Mouse (Mus musculus) thymus, postnatal 0 days (tissue): ENCODE results near the gene Pacsin2. TPM values are rescaled to one million over a fixed set of nuclear protein-coding genes. Genes with fewer than 3 reads are reported as not detected.
A peak's percentile ranks its signal among the peaks of the same experiment; 100 is the strongest.
"Not testable (repeated sequence)": the region's sequence is repeated elsewhere in the genome, so short reads cannot be mapped to it uniquely, and the experiment has no call there.

Experiments
- DNase-seq: peaks from one replicate; pipeline ENCODE4 v3.0.0-alpha.2; 2015; ENCODE audit warnings: low spot score
- polyA plus RNA-seq: library from polyadenylated mRNA; unstranded; fragments of >200 nt; fragmentation: Nextera tagmentation; extraction: Ambion mirVana; gene quantifications from 2 replicates; pipeline ENCODE4 v1.2.1, GENCODE M21; 2015

The Pacsin2 gene
- polyA plus RNA-seq, 1 experiment from 2014 or later = 24.8 TPM

- DNase-seq = no peak
Observed at GRCm38 (mm10) chr15:83382467-83382866, 81.9 kb downstream of the Pacsin2 start.

- no peak for DNase-seq
Observed at GRCm38 (mm10) chr15:83377153-83377552, 87.3 kb downstream of the Pacsin2 start.

DNA sequence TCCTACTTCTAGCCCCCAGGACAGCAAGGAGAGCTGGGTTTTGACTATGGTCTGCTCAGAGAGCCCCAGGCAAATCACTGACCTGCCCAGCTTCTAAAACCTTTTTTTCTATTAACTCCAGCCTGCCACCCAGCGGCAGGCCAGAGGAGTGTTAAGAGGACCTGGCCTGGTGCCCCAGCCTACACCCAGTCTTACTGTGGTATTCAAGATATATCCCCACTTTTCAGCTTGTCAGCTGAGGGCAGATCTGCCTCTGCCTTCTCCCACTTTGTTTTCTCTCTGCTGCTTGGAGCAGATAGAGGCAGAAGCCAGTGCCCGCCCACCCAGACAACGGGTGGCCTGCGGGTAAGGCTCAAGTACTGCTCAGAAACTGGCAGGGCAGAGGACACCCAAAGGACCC lies 89.3 kb downstream of the Pacsin2 start:
- DNase-seq = no peak

DNA sequence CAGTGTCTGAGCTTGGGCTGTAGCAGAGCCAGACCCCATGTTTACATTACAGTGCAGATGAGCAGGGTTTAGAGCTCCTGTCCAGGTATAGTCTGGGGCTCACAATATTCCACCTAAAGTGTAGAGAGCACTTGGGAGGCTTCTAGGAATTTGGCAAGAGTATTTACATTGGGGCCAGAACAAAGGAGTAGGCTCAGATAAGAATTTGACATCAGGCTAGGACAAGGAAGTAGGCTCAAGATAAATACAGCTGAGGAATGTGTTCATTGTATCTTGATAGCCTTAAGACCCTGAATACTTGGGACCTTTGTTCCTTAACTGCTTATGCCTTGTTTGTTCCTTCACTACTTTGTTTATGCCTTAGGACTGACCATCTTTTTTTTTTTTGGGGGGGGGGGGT lies 90.3 kb downstream of the Pacsin2 start:
- no peak for DNase-seq

GRCm38 (mm10) chr15:83368702-83369101 lies 95.7 kb downstream of the Pacsin2 start:
- DNase-seq = not testable (repeated sequence)

DNA sequence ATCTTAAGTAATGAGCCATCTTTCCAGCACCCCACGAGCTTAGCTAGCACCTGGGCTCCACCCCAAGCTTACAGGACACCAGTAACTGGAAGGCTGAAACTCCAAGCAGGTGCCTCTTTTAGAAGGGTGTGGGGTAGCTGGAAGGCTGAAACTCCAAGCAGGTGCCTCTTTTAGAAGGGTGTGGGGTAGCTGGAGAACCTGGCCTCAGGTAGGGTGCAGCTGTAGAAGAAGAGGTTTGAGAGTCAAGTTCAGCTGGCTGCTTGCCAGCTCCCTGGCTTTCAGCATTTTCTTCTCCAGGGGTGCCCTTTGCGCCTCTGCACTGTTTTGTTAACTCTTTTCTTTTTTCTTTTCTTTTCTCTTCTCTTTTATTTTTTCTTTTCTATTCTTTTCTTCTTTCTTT lies 96.1 kb downstream of the Pacsin2 start:
- no peak for DNase-seq

GRCm38 (mm10) chr15:83366933-83367552 lies 97.4 kb downstream of the Pacsin2 start:
- peak; percentile 43 for DNase-seq

- no peak for DNase-seq
Observed at GRCm38 (mm10) chr15:83365697-83366096, 98.7 kb downstream of the Pacsin2 start.

GRCm38 (mm10) chr15:83364194-83364593 lies 100.2 kb downstream of the Pacsin2 start:
- DNase-seq = no peak

DNA sequence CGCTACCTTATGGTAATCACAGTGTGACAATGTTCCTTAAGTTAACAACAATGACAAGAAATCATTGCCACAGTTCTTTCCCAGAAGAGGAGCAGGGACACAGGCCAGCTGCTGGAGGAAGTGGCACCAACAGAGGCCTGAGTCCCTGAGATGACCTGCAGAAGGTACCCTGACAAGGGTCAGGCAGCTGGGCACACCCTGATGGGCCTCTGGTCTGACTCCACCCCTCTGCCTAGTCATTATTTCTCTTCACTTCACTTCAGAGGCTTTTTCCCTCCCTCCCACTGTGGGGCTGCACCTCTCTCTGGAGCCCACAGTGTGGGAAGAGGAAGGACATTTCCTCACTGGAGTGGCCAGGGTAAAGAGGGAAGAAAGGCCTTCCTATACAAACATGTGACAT lies 101.6 kb downstream of the Pacsin2 start:
- DNase-seq = not testable (repeated sequence)

DNA sequence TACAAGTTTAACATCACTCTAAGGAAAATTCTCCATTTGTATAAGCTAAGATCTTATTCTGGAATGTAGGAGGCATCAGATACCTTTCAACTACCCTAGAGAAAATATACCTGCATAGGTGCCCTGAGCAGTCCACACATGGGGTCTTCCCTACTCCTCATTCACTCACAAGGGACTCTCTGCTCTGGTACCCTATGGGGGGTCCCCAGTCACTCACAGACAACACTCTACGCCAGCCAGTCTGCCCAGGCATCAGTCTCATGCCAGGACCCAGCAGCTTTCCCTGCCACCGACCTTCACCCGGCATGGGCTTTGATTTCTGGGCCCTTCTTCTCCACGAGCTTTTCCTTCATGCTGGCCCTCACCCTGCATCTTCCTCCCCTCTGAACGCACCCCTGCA lies 103.5 kb downstream of the Pacsin2 start:
- not testable (repeated sequence) for DNase-seq

DNA sequence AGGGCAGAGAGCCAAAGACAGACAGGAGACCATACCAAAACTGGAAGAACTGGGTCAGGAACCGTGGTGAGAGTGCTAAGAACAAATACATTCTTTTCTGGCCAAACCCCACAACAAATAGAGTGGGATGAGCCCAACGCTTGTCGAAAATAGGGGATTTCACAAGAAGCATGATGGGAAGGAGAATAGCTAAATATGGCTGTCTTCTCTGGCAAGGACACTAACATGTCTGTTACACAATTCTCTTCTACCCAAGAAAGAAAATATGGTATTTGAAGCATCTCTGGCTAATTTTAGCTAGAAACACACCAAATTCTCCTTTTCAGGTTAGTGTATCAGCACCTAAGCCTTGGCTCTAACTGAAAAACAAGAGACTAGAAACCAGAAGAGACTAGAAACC lies 104.3 kb downstream of the Pacsin2 start:
- no peak for DNase-seq

DNA sequence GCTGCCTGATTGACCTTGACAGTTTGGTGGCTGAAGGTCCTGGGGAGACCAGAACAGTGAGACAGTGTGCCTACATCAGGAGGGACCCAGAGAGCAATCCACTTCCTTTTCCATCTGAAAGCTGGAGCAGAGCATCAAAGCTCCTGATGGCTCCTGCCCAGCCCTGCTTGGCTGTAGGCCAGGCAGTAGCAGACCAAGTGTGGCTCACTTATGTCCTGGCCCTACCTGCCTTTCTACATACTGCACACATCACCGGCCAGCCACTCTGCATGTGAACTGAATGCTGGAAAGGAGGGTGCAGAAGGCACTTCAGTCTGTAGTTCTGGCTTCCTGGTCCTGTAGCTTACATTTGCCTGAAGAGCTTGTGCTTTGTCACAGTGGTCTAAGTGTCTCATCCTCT lies 105.9 kb downstream of the Pacsin2 start:
- DNase-seq = no peak

- no peak for DNase-seq
Observed at GRCm38 (mm10) chr15:83351546-83351945, 112.9 kb downstream of the Pacsin2 start.

DNA sequence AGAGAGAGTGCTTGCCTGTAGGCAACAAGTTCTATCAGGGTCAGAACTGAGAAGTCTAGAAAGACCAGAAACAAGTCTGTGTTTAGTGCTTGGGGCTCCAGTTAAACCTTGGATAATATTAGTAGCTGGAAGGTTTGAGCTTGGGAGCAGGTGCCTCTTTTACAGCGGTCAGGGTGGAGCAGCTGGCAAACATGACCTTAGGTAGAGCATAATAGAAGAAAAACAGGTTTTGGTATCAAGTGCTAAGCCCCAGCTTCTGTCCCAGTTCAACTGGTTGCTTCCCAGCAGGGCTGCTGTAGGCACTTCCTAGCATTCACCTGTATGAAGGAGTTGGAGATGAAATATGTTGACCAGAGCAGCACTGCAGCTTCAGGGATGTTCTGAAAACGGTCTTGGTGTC lies 113.5 kb downstream of the Pacsin2 start:
- no peak for DNase-seq

GRCm38 (mm10) chr15:83349954-83350711 lies 114.3 kb downstream of the Pacsin2 start, which contains the start of gene Arfgap3:
Gene Arfgap3 (minus strand): TSS chr15:83350247.
- peak; percentile 94 for DNase-seq

GRCm38 (mm10) chr15:83349225-83349953 lies 115.0 kb downstream of the Pacsin2 start:
- no peak for DNase-seq

- DNase-seq = no peak
Observed at GRCm38 (mm10) chr15:83348747-83349146, 115.7 kb downstream of the Pacsin2 start.

DNA sequence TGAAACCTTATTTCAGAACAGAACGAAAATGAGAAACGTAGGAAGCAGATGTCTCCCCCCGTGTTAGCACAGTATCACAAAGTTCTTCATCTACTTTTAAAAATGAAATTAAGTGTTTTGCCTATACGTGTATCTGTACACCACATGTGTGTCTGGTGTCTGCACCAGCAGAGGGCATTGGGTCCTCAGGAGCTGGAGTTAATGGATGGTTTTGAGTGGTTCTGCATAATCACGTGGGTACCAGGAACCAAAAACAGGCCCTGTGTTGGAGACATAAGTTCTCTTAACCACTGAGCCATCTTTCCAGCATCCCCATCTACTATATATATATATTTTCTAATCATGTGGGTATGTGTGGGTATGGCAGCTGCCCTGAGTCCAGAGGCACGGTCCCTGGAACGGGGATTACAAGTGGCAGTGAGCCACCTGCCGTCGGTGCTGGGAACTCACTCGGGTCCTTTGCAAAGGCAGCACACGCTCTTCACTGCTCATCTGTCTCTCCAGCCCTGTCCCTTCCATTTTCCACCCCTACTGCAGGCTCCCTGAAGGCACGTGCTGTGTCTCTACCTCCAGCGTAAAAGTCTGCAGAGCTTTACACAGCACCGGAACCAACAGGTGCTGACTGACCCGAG lies 118.4 kb downstream of the Pacsin2 start:
- no peak for DNase-seq

DNA sequence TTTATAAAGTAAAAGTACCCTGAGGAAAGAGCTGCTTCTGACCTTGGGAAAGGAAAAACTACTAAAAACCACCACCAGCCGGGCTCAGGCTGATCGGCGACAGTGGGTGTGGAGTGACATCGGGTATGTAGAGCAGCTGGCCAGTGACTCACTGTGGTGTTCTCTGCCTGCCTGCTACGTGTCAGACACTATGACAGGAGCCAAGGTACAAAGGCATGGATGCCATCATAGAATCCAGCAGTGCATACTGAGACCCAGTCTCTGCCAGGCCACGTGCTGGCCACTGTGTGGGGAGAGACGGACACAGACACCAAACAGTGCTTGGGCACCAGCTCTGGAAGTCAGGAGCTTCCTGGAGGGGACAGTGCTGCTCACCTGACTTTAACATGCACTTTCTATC lies 119.5 kb downstream of the Pacsin2 start:
- DNase-seq = no peak

GRCm38 (mm10) chr15:83344157-83344556 lies 120.2 kb downstream of the Pacsin2 start:
- DNase-seq = no peak

- no peak for DNase-seq
Observed at GRCm38 (mm10) chr15:83338908-83339307, 125.5 kb downstream of the Pacsin2 start.
